In the genomic region with DNA sequence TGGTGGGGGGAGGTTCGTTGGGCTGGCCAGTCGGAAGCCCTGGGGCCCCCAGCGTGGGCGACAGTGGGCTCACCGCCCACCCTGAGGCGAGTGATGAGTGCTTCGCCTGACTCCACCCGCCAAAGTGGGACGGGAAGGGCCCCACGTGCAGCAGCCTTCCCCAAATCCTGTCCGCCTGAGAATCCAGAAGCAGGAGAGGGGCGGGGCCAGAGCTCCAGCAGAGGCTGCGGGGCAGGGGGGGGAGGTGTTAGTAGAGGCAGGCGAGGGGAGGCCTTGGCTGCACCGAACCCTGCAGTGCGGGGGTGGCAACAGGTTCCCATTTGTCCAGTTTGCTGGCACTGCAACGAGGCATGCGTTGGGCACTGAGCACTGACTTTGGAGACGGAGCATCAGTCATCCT, we compare ENCODE assay signal across 9 mouse cellular contexts. TPM values are rescaled to one million over a fixed set of nuclear protein-coding genes. Genes with fewer than 3 reads are reported as not detected.
DNase-seq lines count a peak whose midpoint lies in the region; ATAC-seq and TF ChIP-seq lines count a peak whose summit lies in the region.
"Had no signal": no experiment of that assay in that cellular context is flagged by ENCODE, and none has a peak within 500 bp of the region (broad histone marks: within the 10 kb centered on the region; RNA-seq: fewer than 3 reads in every experiment).

No protein-coding gene starts in this region.

- H3K27me3 ChIP-seq in heart, postnatal 0 days (ENCODE audit: control insufficient read depth, insufficient read depth, low read length): peaks cover 65% of the 10 kb centered on the region
- peaks cover 6% of the 10 kb centered on the region for H3K27me3 ChIP-seq in heart, adult 2 months (ENCODE audit: control insufficient read depth, insufficient read depth, low read length)
- H3K27me3 ChIP-seq in hindbrain, embryonic 13.5 days: peaks cover 86% of the 10 kb centered on the region
- peaks cover 87% of the 10 kb centered on the region for H3K27me3 ChIP-seq in midbrain, embryonic 12.5 days

- no peak overlapping the region for H3K27ac ChIP-seq in heart, postnatal 0 days (ENCODE audit: low read depth)
- H3K27ac ChIP-seq in heart, adult 2 months: no peak overlapping the region
- H3K27ac ChIP-seq in brown adipose tissue, adult 24 weeks (replicated peaks; ENCODE audit: low read depth, low read length): no peak overlapping the region
- H3K27ac ChIP-seq in hindbrain, embryonic 13.5 days: no peak overlapping the region
- H3K27ac ChIP-seq in midbrain, embryonic 12.5 days (replicated peaks): no peak overlapping the region

- no peaks in the 10 kb centered on the region for H3K79me2 ChIP-seq in heart, adult 2 months (replicated peaks; ENCODE audit: control insufficient read depth, insufficient read depth, low read length)

- DNase-seq in heart, postnatal 0 days (ENCODE audit: low spot score): no peak
- DNase-seq in heart, adult 2 months: no peak
- DNase-seq in T-cell, adult 2 months (ENCODE audit: low spot score): no peak
- no peak for DNase-seq in frontal cortex, postnatal 10 days (ENCODE audit: low spot score in 2 of 2)

- H3K9me3 ChIP-seq in heart, postnatal 0 days (replicated peaks; ENCODE audit: control insufficient read depth, low read length): no peaks in the 10 kb centered on the region
- no peaks in the 10 kb centered on the region for H3K9me3 ChIP-seq in hindbrain, embryonic 13.5 days
- no peaks in the 10 kb centered on the region for H3K9me3 ChIP-seq in midbrain, embryonic 12.5 days

- no peak for TF ChIP-seq EP300 in heart, postnatal 0 days (IDR thresholded peaks at IDR 0.05; ENCODE audit: low read depth)
- no peak for TF ChIP-seq EP300 in heart, adult 2 months (IDR thresholded peaks at IDR 0.05; ENCODE audit: insufficient read depth, low read depth, low read length)

- no peak for TF ChIP-seq CTCF in heart, postnatal 0 days (IDR thresholded peaks at IDR 0.05; ENCODE audit: low read depth)
- no peak for TF ChIP-seq CTCF in heart, adult 2 months (IDR thresholded peaks at IDR 0.05)

- intact Hi-C loops in heart, adult 2 months (cut with DNase I): no loop called here

- no peak for ATAC-seq in heart, postnatal 0 days (ENCODE audit: insufficient read depth, low read depth)
- ATAC-seq in hindbrain, embryonic 13.5 days (ENCODE audit: low FRiP score): no peak; the same call in 1 of the 2 replicates
- no peak for ATAC-seq in midbrain, embryonic 12.5 days (ENCODE audit: low FRiP score, low read depth)
- no peak for ATAC-seq in erythroblast, adult 5-6 weeks (replicated peaks; ENCODE audit: low FRiP score, poor library complexity, severe bottlenecking)
- ATAC-seq: Patski had no signal

- peak overlapping the region; percentile 26 for H3K4me3 ChIP-seq in heart, postnatal 0 days (ENCODE audit: low read depth, low read length)
- H3K4me3 ChIP-seq in heart, adult 2 months: no peak overlapping the region
- H3K4me3 ChIP-seq in brown adipose tissue, adult 24 weeks (ENCODE audit: insufficient read depth, low read depth, low read length): peak overlapping the region; percentile 18; the same call in 1 of the 2 replicates
- H3K4me3 ChIP-seq in hindbrain, embryonic 13.5 days: peak overlapping the region; percentile 37
- peak overlapping the region; percentile 28 for H3K4me3 ChIP-seq in midbrain, embryonic 12.5 days

- TF ChIP-seq POLR2A in heart, adult 2 months (IDR thresholded peaks at IDR 0.05; ENCODE audit: insufficient read depth, low read depth, low read length): no peak

- no peaks in the 10 kb centered on the region for H3K4me1 ChIP-seq in heart, postnatal 0 days (ENCODE audit: control insufficient read depth, insufficient read depth)
- no peaks in the 10 kb centered on the region for H3K4me1 ChIP-seq in heart, adult 2 months (ENCODE audit: control insufficient read depth, insufficient read depth, low read length)
- no peaks in the 10 kb centered on the region for H3K4me1 ChIP-seq in brown adipose tissue, adult 24 weeks (ENCODE audit: control insufficient read depth, insufficient read depth, insufficient read length, low read length)
- peaks cover 19% of the 10 kb centered on the region for H3K4me1 ChIP-seq in hindbrain, embryonic 13.5 days (replicated peaks)
- peaks cover 8% of the 10 kb centered on the region; the same call in 1 of the 2 replicates for H3K4me1 ChIP-seq in midbrain, embryonic 12.5 days

- no peaks in the 10 kb centered on the region for H3K36me3 ChIP-seq in heart, postnatal 0 days (replicated peaks; ENCODE audit: control insufficient read depth, insufficient read depth, low read length)
- no peaks in the 10 kb centered on the region for H3K36me3 ChIP-seq in heart, adult 2 months (ENCODE audit: control insufficient read depth, insufficient read depth, low read length)
- H3K36me3 ChIP-seq in hindbrain, embryonic 13.5 days: no peaks in the 10 kb centered on the region
- no peaks in the 10 kb centered on the region for H3K36me3 ChIP-seq in midbrain, embryonic 12.5 days

- H3K9ac ChIP-seq in heart, postnatal 0 days (replicated peaks; ENCODE audit: low read depth, low read length): no peak overlapping the region
- H3K9ac ChIP-seq in heart, adult 2 months (ENCODE audit: low read depth, low read length): no peak overlapping the region
- H3K9ac ChIP-seq in hindbrain, embryonic 13.5 days: peak overlapping the region; percentile 46; the same call in 1 of the 2 replicates
- no peak overlapping the region; the same call in 1 of the 2 replicates for H3K9ac ChIP-seq in midbrain, embryonic 12.5 days (replicated peaks)

- H3K4me2 ChIP-seq in heart, postnatal 0 days (ENCODE audit: low read depth, low read length): peak overlapping the region; percentile 53
- H3K4me2 ChIP-seq in hindbrain, embryonic 13.5 days: peak overlapping the region; percentile 61
- peak overlapping the region; percentile 57 for H3K4me2 ChIP-seq in midbrain, embryonic 12.5 days (replicated peaks)

- WGBS in heart, postnatal 0 days: 21% methylated on average over 18 of the region's 19 CpGs
- WGBS in heart, adult 2 months: 11% methylated on average over 19 of the region's 19 CpGs
- 11% methylated on average over 16 of the region's 19 CpGs for WGBS in hindbrain, embryonic 13.5 days
- 19% methylated on average over 18 of the region's 19 CpGs for WGBS in midbrain, embryonic 12.5 days

RNA-seq across cellular contexts. Expression of a gene that starts 1.8 kb away (rescaled TPM):
- 0.39 and 2.2 TPM in 2 replicates for total RNA-seq in heart, postnatal 0 days (2014; rRNA removed; ENCODE audit: low replicate concordance)
- polyA plus RNA-seq in heart, postnatal 0 days (2015; fragmentation: Nextera tagmentation; extraction: Ambion mirVana): 0.12 and 0.19 TPM in 2 replicates
- not detected for total RNA-seq in heart, adult 2 months (2021)
- polyA plus RNA-seq in heart, adult 2 months (2012; rRNA removed): 0.04 TPM in 1 of 2 replicates, not detected in the other
- polyA plus RNA-seq in brown adipose tissue, adult 24 weeks (2012; ENCODE audit: insufficient read depth, insufficient read length, missing spikeins): not detected in 2 replicates
- polyA plus RNA-seq in hindbrain, embryonic 13.5 days (2015; fragmentation: Nextera tagmentation; extraction: Ambion mirVana): 1.1 and 1.2 TPM in 2 replicates
- polyA plus RNA-seq in midbrain, embryonic 12.5 days (2016; fragmentation: Nextera tagmentation; extraction: Ambion mirVana): 3.9 and 4.1 TPM in 2 replicates
- total RNA-seq in erythroblast, adult 5-6 weeks (2015; ENCODE audit: low replicate concordance): not detected in 2 replicates
- total RNA-seq in erythroblast, adult 5-6 weeks (2017; ENCODE audit: low replicate concordance): 0.43 TPM in 1 of 2 replicates, not detected in the other

RNA-seq across cellular contexts. Expression of a gene that starts 22.5 kb away (rescaled TPM):
- 2.7 and 14.8 TPM in 2 replicates for total RNA-seq in heart, postnatal 0 days (2014; rRNA removed; ENCODE audit: low replicate concordance)
- polyA plus RNA-seq in heart, postnatal 0 days (2015; fragmentation: Nextera tagmentation; extraction: Ambion mirVana): 9.9 and 12.0 TPM in 2 replicates
- 1 to 10 TPM; 6.5 to 8.0 TPM for total RNA-seq in heart, adult 2 months (2021)
- 15.8 and 20.4 TPM in 2 replicates for polyA plus RNA-seq in heart, adult 2 months (2012; rRNA removed)
- polyA plus RNA-seq in brown adipose tissue, adult 24 weeks (2012; ENCODE audit: insufficient read depth, insufficient read length, missing spikeins): 1.2 and 1.8 TPM in 2 replicates
- polyA plus RNA-seq in hindbrain, embryonic 13.5 days (2015; fragmentation: Nextera tagmentation; extraction: Ambion mirVana): 107 and 116 TPM in 2 replicates
- 26.2 and 30.0 TPM in 2 replicates for polyA plus RNA-seq in midbrain, embryonic 12.5 days (2016; fragmentation: Nextera tagmentation; extraction: Ambion mirVana)
- total RNA-seq in erythroblast, adult 5-6 weeks (2015; ENCODE audit: low replicate concordance): not detected in 2 replicates
- total RNA-seq in erythroblast, adult 5-6 weeks (2017; ENCODE audit: low replicate concordance): not detected in 2 replicates

RNA-seq across cellular contexts. Expression of a gene that starts 35.5 kb away (rescaled TPM):
- 99.7 and 138 TPM in 2 replicates for total RNA-seq in heart, postnatal 0 days (2014; rRNA removed; ENCODE audit: low replicate concordance)
- polyA plus RNA-seq in heart, postnatal 0 days (2015; fragmentation: Nextera tagmentation; extraction: Ambion mirVana): 11.0 and 11.9 TPM in 2 replicates
- total RNA-seq in heart, adult 2 months (2021): 100 to 1,000 TPM; 155 to 179 TPM
- 155 and 205 TPM in 2 replicates for polyA plus RNA-seq in heart, adult 2 months (2012; rRNA removed)
- polyA plus RNA-seq in brown adipose tissue, adult 24 weeks (2012; ENCODE audit: insufficient read depth, insufficient read length, missing spikeins): 15.8 and 19.4 TPM in 2 replicates
- 7.0 and 7.3 TPM in 2 replicates for polyA plus RNA-seq in hindbrain, embryonic 13.5 days (2015; fragmentation: Nextera tagmentation; extraction: Ambion mirVana)
- 7.3 and 7.7 TPM in 2 replicates for polyA plus RNA-seq in midbrain, embryonic 12.5 days (2016; fragmentation: Nextera tagmentation; extraction: Ambion mirVana)
- not detected in 2 replicates for total RNA-seq in erythroblast, adult 5-6 weeks (2015; ENCODE audit: low replicate concordance)
- 1.4 TPM in 1 of 2 replicates, not detected in the other for total RNA-seq in erythroblast, adult 5-6 weeks (2017; ENCODE audit: low replicate concordance)
